Mouse (Mus musculus): Measurements from ENCODE around the gene Elane.

DNA sequence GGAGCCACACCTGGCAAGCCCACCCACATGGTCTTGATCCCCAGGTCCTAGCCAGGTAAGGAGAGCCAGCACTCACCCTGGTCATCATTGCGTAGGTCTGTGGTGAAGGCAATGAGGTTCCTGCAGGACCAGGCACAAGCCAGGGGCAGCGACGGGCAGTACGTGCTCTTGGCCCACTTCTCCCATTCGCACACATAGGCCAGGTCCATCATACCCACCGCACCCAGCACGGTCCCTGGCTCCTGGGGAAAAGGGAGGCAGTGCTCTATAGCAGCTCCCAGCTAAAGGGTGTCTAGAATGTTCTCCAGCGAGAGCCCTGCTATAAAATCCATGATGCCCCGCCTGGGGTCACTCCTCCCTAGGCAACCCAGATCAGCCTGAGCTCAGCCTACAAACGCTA is 21.4 kb downstream of the Elane start:
- TF ChIP-seq CTCF (IDR thresholded peaks at IDR 0.05; ENCODE audit: low read depth, low read length) = no peak
- no peak for TF ChIP-seq EP300 (IDR thresholded peaks at IDR 0.05; ENCODE audit: insufficient read depth, low read depth, low read length)
- TF ChIP-seq POLR2A (IDR thresholded peaks at IDR 0.05; ENCODE audit: insufficient read depth, low read length) = no peak

All from ES-Bruce4 (cell line).